Mouse (Mus musculus) ES-E14 (cell line): ENCODE data around the gene Tmprss6. TPM values are rescaled to one million over a fixed set of nuclear protein-coding genes. Genes with fewer than 3 reads are reported as not detected.

ENCODE experiments used
- DNase-seq: peaks from one replicate; pipeline ENCODE4 v3.0.0-alpha.2; 2013; ENCODE audit warnings: low read depth, low spot score
- H3K27ac ChIP-seq: 2 replicates; pipeline ENCODE4 v1.5.1; 2012; ENCODE audit warnings: low read depth, mild to moderate bottlenecking, low read length, moderate library complexity, mixed read lengths; ENCODE audit not compliant: poor library complexity, insufficient read depth, severe bottlenecking
- H3K36me3 ChIP-seq: 2 replicates; pipeline ENCODE4 v1.6.1; 2012; ENCODE audit warnings: mild to moderate bottlenecking, low read length, moderate library complexity, mixed read lengths; ENCODE audit not compliant: control insufficient read depth, poor library complexity, insufficient read depth, severe bottlenecking
- H3K4me1 ChIP-seq, 2 experiments: fragments of 150-350 bp in 1 of 2; sonication (generic) in 1 of 2; 2 replicates each; pipeline ENCODE4 v1.6.1; 2012; ENCODE audit warnings: low read length in 2 of 2, mild to moderate bottlenecking in 1 of 2, mixed read lengths in 1 of 2; ENCODE audit not compliant: control insufficient read depth in 2 of 2, insufficient read depth in 2 of 2, poor library complexity in 1 of 2
- H3K4me3 ChIP-seq, 2 experiments: fragments of 150-350 bp in 1 of 2; sonication (generic) in 1 of 2; 2 replicates each; pipeline ENCODE4 v1.5.1; 2012; ENCODE audit warnings: low read length in 2 of 2, low read depth in 1 of 2, mild to moderate bottlenecking in 1 of 2, mixed read lengths in 1 of 2; ENCODE audit not compliant: insufficient read depth in 1 of 2, poor library complexity in 1 of 2, severe bottlenecking in 1 of 2
- H3K9ac ChIP-seq: 2 replicates; pipeline ENCODE4 v1.6.1; 2012; ENCODE audit warnings: low read depth, mild to moderate bottlenecking, low read length, mixed read lengths; ENCODE audit not compliant: poor library complexity, insufficient read depth, severe bottlenecking
- H3K9me3 ChIP-seq: fragments of 150-350 bp; sonication (generic); 2 replicates; pipeline ENCODE4 v1.6.1; 2012; ENCODE audit warnings: low read depth, mild to moderate bottlenecking, low read length; ENCODE audit not compliant: control insufficient read depth, insufficient read depth
- CHD2 ChIP-seq: IDR thresholded peaks from 2 replicates; pipeline ENCODE4 v1.6.1; 2014; ENCODE audit warnings: mild to moderate bottlenecking, low read depth, low read length, inconsistent platforms
- HCFC1 ChIP-seq: IDR thresholded peaks from 2 replicates; pipeline ENCODE4 v1.6.1; 2012; ENCODE audit warnings: low read length, inconsistent platforms, borderline replicate concordance; ENCODE audit not compliant: insufficient read depth
- MAFK ChIP-seq: IDR thresholded peaks from 2 replicates; pipeline ENCODE4 v1.6.1; 2014; ENCODE audit warnings: mild to moderate bottlenecking, low read depth, low read length, inconsistent platforms; ENCODE audit not compliant: insufficient read depth
- ZC3H11A ChIP-seq: IDR thresholded peaks from 2 replicates; pipeline ENCODE4 v1.6.1; 2012; ENCODE audit warnings: low read depth, mild to moderate bottlenecking, inconsistent platforms, low read length, borderline replicate concordance
- ZNF384 ChIP-seq: IDR thresholded peaks from 2 replicates; pipeline ENCODE4 v1.6.1; 2012; ENCODE audit warnings: low read depth, low read length, inconsistent platforms
- in situ Hi-C, 2 experiments: fragments of 600-800 bp; cut with MboI; formaldehyde crosslinking; loops; one replicate each; pipeline ENCODE4 v1.15.1; 2025; ENCODE audit warnings: low sequenced_read_pairs in 2 of 2, inconsistent platforms in 1 of 2; ENCODE audit not compliant: unreplicated experiment in 2 of 2
- total RNA-seq: library from RNA; depleted of rRNA; stranded (reverse); fragments of 300-350 nt; gene quantifications from 2 replicates; pipeline ENCODE4 v1.2.3, GENCODE M21; 2012

Tmprss6 gene
- total RNA-seq, 1 experiment, result 0.49 TPM

DNA sequence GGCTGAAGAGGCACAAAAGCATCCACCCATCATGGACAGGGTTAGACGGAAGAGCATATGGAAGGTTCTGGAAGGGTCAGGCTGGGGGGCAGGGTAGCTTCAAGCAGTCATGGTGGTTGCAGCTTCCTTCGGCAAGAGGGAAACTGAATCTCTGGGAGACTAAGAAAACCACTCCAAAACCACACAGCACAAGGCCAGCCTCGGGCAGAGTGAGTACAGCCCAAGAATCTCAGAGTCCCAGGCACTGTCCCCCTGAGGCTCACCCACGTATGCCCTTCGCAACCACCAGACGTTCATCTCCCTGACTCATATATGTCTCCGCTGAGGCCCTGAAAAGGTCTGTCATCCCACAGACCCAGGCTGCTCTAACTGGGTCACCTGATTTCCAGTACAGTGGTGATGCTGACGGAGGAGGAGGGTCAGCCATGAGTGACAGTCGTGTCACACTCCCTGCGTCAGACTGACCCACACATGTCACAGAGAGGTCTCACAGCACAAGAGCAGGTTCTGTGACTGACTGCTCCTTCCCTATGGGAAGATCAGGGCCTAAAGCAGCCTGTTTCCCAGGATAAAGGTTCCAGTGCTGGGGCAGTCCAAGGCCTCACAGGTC, 25.1 kb upstream of the Tmprss6 start:
- no peaks in the 10 kb centered on the region for H3K9me3 ChIP-seq
- no peak overlapping the region for H3K4me3 ChIP-seq
- no peak for DNase-seq
- no peak overlapping the region for H3K27ac ChIP-seq
- TF ChIP-seq ZNF384, result no peak
- H3K4me1 ChIP-seq, result no peaks in the 10 kb centered on the region
- in situ Hi-C loops, result no loop called here
- H3K36me3 ChIP-seq, result no peaks in the 10 kb centered on the region
- no peak overlapping the region for H3K9ac ChIP-seq

DNA sequence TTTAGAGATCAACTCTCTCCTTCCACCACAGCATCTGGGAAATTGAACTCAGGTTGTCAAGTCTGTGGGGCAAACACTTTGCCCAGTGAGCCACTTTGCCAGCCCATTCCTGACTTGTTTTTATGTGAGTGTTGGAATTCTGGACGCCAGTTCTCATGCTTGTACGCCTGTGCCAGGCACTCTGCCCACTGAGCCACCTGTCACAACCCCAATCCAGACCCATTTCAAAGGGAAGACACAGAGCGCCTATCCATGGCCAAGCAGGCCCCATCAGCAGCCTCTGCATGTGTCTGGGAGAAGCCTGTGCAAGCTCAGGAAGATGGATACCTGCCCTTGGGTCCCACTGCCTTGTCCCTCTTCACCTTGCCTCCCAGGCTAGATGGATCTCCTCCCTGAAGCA, 22.9 kb upstream of the Tmprss6 start:
- no peak overlapping the region for H3K9ac ChIP-seq
- H3K9me3 ChIP-seq, result no peaks in the 10 kb centered on the region
- H3K27ac ChIP-seq, result no peak overlapping the region
- H3K36me3 ChIP-seq, result no peaks in the 10 kb centered on the region
- DNase-seq, result no peak
- H3K4me1 ChIP-seq, result no peaks in the 10 kb centered on the region
- TF ChIP-seq HCFC1 (no peak), ZC3H11A (no peak), ZNF384 (no peak)
- H3K4me3 ChIP-seq, result no peak overlapping the region
- in situ Hi-C loops, result no loop called here

DNA sequence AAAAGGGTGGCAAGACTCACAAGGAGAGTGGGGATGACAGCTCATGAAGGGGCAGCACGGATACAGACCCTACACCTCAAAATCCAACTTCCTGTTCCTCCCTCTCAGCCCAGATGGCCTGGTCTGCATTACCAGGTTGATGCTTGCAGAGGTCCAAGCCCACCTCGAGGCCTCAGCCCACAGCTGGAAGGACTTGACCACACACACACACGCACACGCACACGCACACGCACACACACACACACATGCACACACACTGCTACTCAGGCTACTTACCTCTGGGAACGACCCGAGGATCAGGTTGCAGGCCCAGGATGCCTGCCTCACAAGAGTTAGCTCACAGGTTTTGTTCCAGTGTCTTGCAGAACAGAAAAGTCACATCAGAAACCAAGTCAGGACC, 21.5 kb upstream of the Tmprss6 start:
- Histone ChIP-seq H3K9me3 (no peaks in the 10 kb centered on the region), H3K36me3 (no peaks in the 10 kb centered on the region), H3K9ac (no peak overlapping the region), H3K4me3 (no peak overlapping the region), H3K4me1 (no peaks in the 10 kb centered on the region), H3K27ac (no peak overlapping the region)
- no peak for DNase-seq
- in situ Hi-C loops, result no loop called here
- TF ChIP-seq CHD2 (no peak), ZNF384 (no peak), ZC3H11A (no peak), MAFK (no peak)

DNA sequence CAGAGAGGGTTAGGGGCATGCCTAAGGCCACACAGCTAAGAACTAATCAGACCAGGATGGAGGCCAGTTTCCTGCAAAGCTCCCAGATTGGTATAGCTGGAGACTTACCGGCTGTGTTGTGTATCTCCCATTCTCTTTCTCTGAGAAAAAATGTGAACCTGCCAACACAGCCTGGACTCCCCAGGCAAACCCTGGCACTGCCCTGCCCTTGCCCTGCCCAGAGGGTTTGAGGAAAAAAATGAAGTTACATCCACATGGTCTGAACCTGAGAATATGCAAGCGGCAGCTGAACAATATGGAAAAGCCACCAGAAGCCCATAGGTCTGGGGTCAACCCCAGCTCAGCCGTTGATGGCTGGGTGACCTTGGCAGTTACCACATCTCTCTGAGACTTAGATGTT, 20.8 kb upstream of the Tmprss6 start:
- Histone ChIP-seq H3K36me3 (no peaks in the 10 kb centered on the region), H3K4me1 (no peaks in the 10 kb centered on the region), H3K9ac (no peak overlapping the region), H3K27ac (no peak overlapping the region), H3K9me3 (no peaks in the 10 kb centered on the region), H3K4me3 (no peak overlapping the region)
- in situ Hi-C loops, result no loop called here
- DNase-seq, result no peak
- no peak for TF ChIP-seq MAFK
- TF ChIP-seq ZC3H11A, result no peak
- no peak for TF ChIP-seq ZNF384
- no peak for TF ChIP-seq HCFC1
- TF ChIP-seq CHD2, result no peak

DNA sequence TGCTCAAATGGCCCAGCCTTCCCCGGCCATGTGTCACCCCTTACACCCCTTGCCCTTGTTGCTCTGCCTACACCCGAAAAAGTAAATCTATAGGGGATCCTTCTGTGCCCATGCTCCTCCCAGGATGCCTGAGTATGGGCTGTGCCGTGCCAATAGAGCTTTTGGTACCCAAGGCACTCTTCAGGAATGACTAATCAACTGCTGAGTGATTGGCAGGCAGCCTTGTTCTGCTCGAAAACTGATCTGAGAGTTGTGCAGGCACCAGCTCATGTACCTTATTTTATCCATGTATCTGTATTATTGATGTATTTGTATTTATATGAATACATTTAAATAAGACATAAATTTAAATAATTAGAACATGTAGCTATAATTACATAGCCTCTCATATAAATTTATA, 18.6 kb upstream of the Tmprss6 start:
- Histone ChIP-seq H3K9me3 (no peaks in the 10 kb centered on the region), H3K36me3 (no peaks in the 10 kb centered on the region), H3K27ac (no peak overlapping the region), H3K4me1 (no peaks in the 10 kb centered on the region), H3K9ac (no peak overlapping the region), H3K4me3 (no peak overlapping the region)
- no peak for DNase-seq
- in situ Hi-C loops, result no loop called here
- TF ChIP-seq ZNF384, result no peak
- TF ChIP-seq CHD2, result no peak
- TF ChIP-seq HCFC1, result no peak
- TF ChIP-seq MAFK, result no peak
- no peak for TF ChIP-seq ZC3H11A
